Mouse (Mus musculus) kidney, postnatal 25 days (tissue): ENCODE results near the gene Psg23.
"Not testable (repeated sequence)": the region's sequence is repeated elsewhere in the genome, so short reads cannot be mapped to it uniquely, and the experiment has no call there.

Experiments used
- DNase-seq, 2 experiments: peaks; one replicate each; pipeline ENCODE4 v3.0.0; 2021; ENCODE audit warnings: mixed read lengths in 2 of 2

The Psg23 gene

GRCm38 (mm10) chr7:18616401-18616800, at the start of gene Psg23:
Gene Psg23 (minus strand): TSS chr7:18616501.
- DNase-seq = not testable (repeated sequence)

GRCm38 (mm10) chr7:18656625-18657024, 40.3 kb upstream of the Psg23 start, which contains the start of gene Psg21:
Gene Psg21 (minus strand): TSS chr7:18656725.
- DNase-seq = not testable (repeated sequence)

- DNase-seq = not testable (repeated sequence)
These were observed 10.6 kb upstream of the Psg23 start for GRCm38 (mm10) chr7:18626921-18627320.

- no peak for DNase-seq
These were observed 49.1 kb downstream of the Psg23 start, which contains the start of gene Psg27 for GRCm38 (mm10) chr7:18567205-18567604. Gene Psg27 (minus strand): TSS chr7:18567305.

- no peak for DNase-seq
These were observed 56.5 kb downstream of the Psg23 start for GRCm38 (mm10) chr7:18559850-18560249.
